Mouse (Mus musculus) forebrain, embryonic 14.5 days (tissue): Measurements from ENCODE around the gene Krt17. TPM values are rescaled to one million over a fixed set of nuclear protein-coding genes. Genes with fewer than 3 reads are reported as not detected.

Experiments
- ATAC-seq: fragments of 200-750 bp; cut with Nextera tagmentation; 2 replicates; pipeline ENCODE4 v1.8.0; 2017; ENCODE audit warnings: mild to moderate bottlenecking, moderate library complexity
- DNase-seq: peaks from one replicate; pipeline ENCODE4 v3.0.0-alpha.2; 2015; ENCODE audit warnings: low spot score
- H3K27ac ChIP-seq: fragments of 300-500 bp; sonication (generic); 2 replicates; pipeline ENCODE4 v1.5.1; 2014; ENCODE audit warnings: low read depth, mild to moderate bottlenecking, control low read depth, low read length, moderate library complexity
- H3K27me3 ChIP-seq: fragments of 300-500 bp; sonication (generic); replicated peaks from 2 replicates; pipeline ENCODE4 v1.6.1; 2014; ENCODE audit warnings: low read length, control low read depth, mixed read lengths; ENCODE audit not compliant: control insufficient read depth, insufficient read depth
- H3K36me3 ChIP-seq: fragments of 300-500 bp; sonication (generic); 2 replicates; pipeline ENCODE4 v1.6.1; 2014; ENCODE audit warnings: low read length, control low read depth; ENCODE audit not compliant: control insufficient read depth, insufficient read depth
- H3K4me1 ChIP-seq: fragments of 300-500 bp; sonication (generic); 2 replicates; pipeline ENCODE4 v1.6.1; 2014; ENCODE audit warnings: antibody characterized with exemption, low read length, control low read depth; ENCODE audit not compliant: control insufficient read depth, insufficient read depth
- H3K4me2 ChIP-seq: fragments of 300-500 bp; sonication (generic); 2 replicates; pipeline ENCODE4 v1.6.1; 2014; ENCODE audit warnings: mild to moderate bottlenecking, control low read depth, low read length
- H3K4me3 ChIP-seq: fragments of 300-500 bp; sonication (generic); 2 replicates; pipeline ENCODE4 v1.5.1; 2014; ENCODE audit warnings: low read depth, low read length, control low read depth
- H3K9ac ChIP-seq: fragments of 300-500 bp; sonication (generic); 2 replicates; pipeline ENCODE4 v1.6.1; 2014; ENCODE audit warnings: mild to moderate bottlenecking, low read length, control low read depth, moderate library complexity
- H3K9me3 ChIP-seq: fragments of 300-500 bp; sonication (generic); replicated peaks from 2 replicates; pipeline ENCODE4 v1.6.1; 2016; ENCODE audit warnings: low read length, control low read depth, mixed read lengths; ENCODE audit not compliant: control insufficient read depth
- WGBS: fragments of 180-500 bp; shearing (Covaris S2); extraction: QIAGEN DNeasy Blood & Tissue Kit; methylation state at CpG from one replicate; pipeline ENCODE4 v1.1.7; 2014; 5-methylcytosine and 5-hydroxymethylcytosine counted together
- polyA plus RNA-seq: library from polyadenylated mRNA; unstranded; fragments of >200 nt; fragmentation: Nextera tagmentation; extraction: Ambion mirVana; gene quantifications from 2 replicates; pipeline ENCODE4 v1.2.1, GENCODE M21; 2014

Gene Krt17
- polyA plus RNA-seq, 1 experiment from 2014 or later = 0.14 TPM

- no peak for ATAC-seq
- no peaks in the 10 kb centered on the region for H3K27me3 ChIP-seq
Observed at GRCm38 (mm10) chr11:100275466-100275865, 14.6 kb upstream of the Krt17 start.

GRCm38 (mm10) chr11:100274719-100275118 is 13.9 kb upstream of the Krt17 start:
- Histone ChIP-seq H3K36me3 (no peaks in the 10 kb centered on the region), H3K9me3 (no peaks in the 10 kb centered on the region), H3K27me3 (no peaks in the 10 kb centered on the region), H3K4me1 (no peaks in the 10 kb centered on the region), H3K27ac (no peak overlapping the region), H3K4me2 (no peak overlapping the region), H3K9ac (no peak overlapping the region), H3K4me3 (no peak overlapping the region)
- ATAC-seq (no peak), DNase-seq (no peak)
- WGBS = 78% methylated on average over 7 of the region's 7 CpGs

More at GRCm38 (mm10) chr11:100275466-100275865, 14.6 kb upstream of the Krt17 start:
- WGBS = 31% methylated on average over 5 of the region's 5 CpGs
- Histone ChIP-seq H3K27ac (no peak overlapping the region), H3K36me3 (no peaks in the 10 kb centered on the region), H3K4me1 (no peaks in the 10 kb centered on the region), H3K9me3 (no peaks in the 10 kb centered on the region), H3K9ac (no peak overlapping the region), H3K4me2 (no peak overlapping the region), H3K4me3 (no peak overlapping the region)
- DNase-seq = no peak

- Histone ChIP-seq H3K4me1 (no peaks in the 10 kb centered on the region), H3K9ac (no peak overlapping the region), H3K36me3 (no peaks in the 10 kb centered on the region), H3K27me3 (no peaks in the 10 kb centered on the region), H3K27ac (no peak overlapping the region), H3K4me2 (no peak overlapping the region), H3K9me3 (no peaks in the 10 kb centered on the region), H3K4me3 (no peak overlapping the region)
- no peak for ATAC-seq
- 95% methylated on average over 1 of the region's 1 CpGs for WGBS
- DNase-seq = no peak
Observed at GRCm38 (mm10) chr11:100271878-100272277, 11.0 kb upstream of the Krt17 start.

GRCm38 (mm10) chr11:100269821-100270332 is 9.0 kb upstream of the Krt17 start, which contains the start of gene Krt42:
Gene Krt42, minus strand, starts transcription at chr11:100269871.
- ATAC-seq = no peak
- 78% methylated on average over 7 of the region's 7 CpGs for whole genome bisulfite sequencing

GRCm38 (mm10) chr11:100262058-100262980 is 1.5 kb upstream of the Krt17 start:
- Histone ChIP-seq H3K4me1 (no peaks in the 10 kb centered on the region), H3K36me3 (no peaks in the 10 kb centered on the region), H3K27ac (no peak overlapping the region), H3K9me3 (no peaks in the 10 kb centered on the region), H3K4me3 (no peak overlapping the region), H3K4me2 (no peak overlapping the region), H3K27me3 (no peaks in the 10 kb centered on the region), H3K9ac (no peak overlapping the region)
- 28% methylated on average over 13 of the region's 13 CpGs for WGBS
- no peak for ATAC-seq
- DNase-seq = no peak

More at GRCm38 (mm10) chr11:100269821-100270332, 9.0 kb upstream of the Krt17 start, which contains the start of gene Krt42:
- no peaks in the 10 kb centered on the region for H3K27me3 ChIP-seq
- no peak within 1 kb of the TSS for H3K9ac ChIP-seq
- H3K9me3 ChIP-seq = no peaks in the 10 kb centered on the region
- no peaks in the 10 kb centered on the region for H3K36me3 ChIP-seq
- no peak within 1 kb of the TSS for H3K27ac ChIP-seq
- no peak within 1 kb of the TSS for H3K4me3 ChIP-seq
- H3K4me1 ChIP-seq = no peaks in the 10 kb centered on the region
- DNase-seq = no peak
- no peak within 1 kb of the TSS for H3K4me2 ChIP-seq

- ATAC-seq (no peak), DNase-seq (no peak)
- Histone ChIP-seq H3K9ac (no peak overlapping the region), H3K27me3 (no peaks in the 10 kb centered on the region), H3K36me3 (no peaks in the 10 kb centered on the region), H3K9me3 (no peaks in the 10 kb centered on the region), H3K4me2 (no peak overlapping the region), H3K27ac (no peak overlapping the region), H3K4me3 (no peak overlapping the region), H3K4me1 (no peaks in the 10 kb centered on the region)
- 81% methylated on average over 9 of the region's 9 CpGs for WGBS
Observed at GRCm38 (mm10) chr11:100261235-100261605, 391 bp upstream of the Krt17 start.

GRCm38 (mm10) chr11:100259079-100259478 is 1.8 kb downstream of the Krt17 start:
- Histone ChIP-seq H3K9ac (no peak overlapping the region), H3K4me3 (no peak overlapping the region), H3K27ac (no peak overlapping the region), H3K36me3 (no peaks in the 10 kb centered on the region), H3K4me2 (no peak overlapping the region), H3K4me1 (no peaks in the 10 kb centered on the region), H3K9me3 (no peaks in the 10 kb centered on the region), H3K27me3 (no peaks in the 10 kb centered on the region)
- DNase-seq = no peak
- WGBS = 96% methylated on average over 9 of the region's 9 CpGs
- ATAC-seq = no peak

- Histone ChIP-seq H3K27me3 (no peaks in the 10 kb centered on the region), H3K4me2 (no peak overlapping the region), H3K4me1 (no peaks in the 10 kb centered on the region), H3K4me3 (no peak overlapping the region), H3K9ac (no peak overlapping the region), H3K27ac (no peak overlapping the region), H3K36me3 (no peaks in the 10 kb centered on the region), H3K9me3 (no peaks in the 10 kb centered on the region)
- ATAC-seq = no peak
- 97% methylated on average over 1 of the region's 1 CpGs for WGBS
- no peak for DNase-seq
Observed at GRCm38 (mm10) chr11:100257967-100258366, 2.9 kb downstream of the Krt17 start.

GRCm38 (mm10) chr11:100255514-100255913 is 5.3 kb downstream of the Krt17 start:
- no peaks in the 10 kb centered on the region for H3K27me3 ChIP-seq
- no peaks in the 10 kb centered on the region for H3K9me3 ChIP-seq
- H3K4me2 ChIP-seq = no peak overlapping the region
- no peak overlapping the region for H3K9ac ChIP-seq
- H3K4me3 ChIP-seq = no peak overlapping the region
- H3K27ac ChIP-seq = no peak overlapping the region
- 95% methylated on average over 6 of the region's 6 CpGs for WGBS
- no peaks in the 10 kb centered on the region for H3K36me3 ChIP-seq
- ATAC-seq = no peak
- no peak for DNase-seq
- no peaks in the 10 kb centered on the region for H3K4me1 ChIP-seq
